Mouse (Mus musculus) brain, embryonic 14.5 days (tissue): ENCODE results near the gene Plxna2.

Experiments
- CTCF ChIP-seq: fragments of 200-500 bp; IDR thresholded peaks from 2 replicates; pipeline ENCODE4 v1.5.1; 2012; ENCODE audit warnings: inconsistent platforms, mild to moderate bottlenecking, moderate library complexity, borderline replicate concordance; ENCODE audit not compliant: insufficient read depth, insufficient read length; ENCODE audit errors: extremely low read depth
- POLR2A ChIP-seq: fragments of 200-500 bp; IDR thresholded peaks from 2 replicates; pipeline ENCODE4 v1.6.1; 2012; ENCODE audit warnings: mild to moderate bottlenecking, inconsistent platforms, borderline replicate concordance; ENCODE audit not compliant: poor library complexity, insufficient read depth, insufficient read length, severe bottlenecking; ENCODE audit errors: extremely low read depth

DNA sequence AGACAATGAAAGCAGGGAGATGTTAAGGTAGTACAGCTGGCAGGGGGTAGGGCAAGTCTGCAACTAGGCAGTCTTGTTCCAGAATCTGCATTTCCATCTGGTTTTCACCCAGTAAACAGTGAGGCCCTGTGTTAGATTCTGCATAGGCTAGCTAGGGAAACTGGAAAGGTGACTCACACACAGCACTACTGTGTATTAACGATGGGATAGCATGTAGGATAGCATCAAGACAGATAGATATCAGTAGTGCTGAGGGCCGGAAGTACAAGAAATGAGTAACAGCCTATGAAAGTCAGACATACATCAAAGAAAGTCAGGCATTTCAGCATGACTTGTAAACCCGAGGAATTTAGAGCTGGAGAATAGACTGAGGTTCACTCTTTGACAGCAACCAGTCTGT is 65.1 kb downstream of the Plxna2 start:
- no peak for TF ChIP-seq CTCF
- TF ChIP-seq POLR2A: no peak
